24 mouse cellular contexts compared by ENCODE assay signal in genomic region chr2:114805436-114806047, GRCm38 (mm10).
A peak's percentile ranks its signal among the peaks of the same experiment; 100 is the strongest.
DNase-seq lines count a peak whose midpoint lies in the region; ATAC-seq and TF ChIP-seq lines count a peak whose summit lies in the region.
"Had no signal": no experiment of that assay in that cellular context is flagged by ENCODE, and none has a peak within 500 bp of the region (broad histone marks: within the 10 kb centered on the region; RNA-seq: fewer than 3 reads in every experiment).

No protein-coding gene starts in this region.

- H3K27me3 ChIP-seq in forebrain, embryonic 13.5 days = no peaks in the 10 kb centered on the region
- H3K27me3 ChIP-seq in forebrain, embryonic 11.5 days (ENCODE audit: control insufficient read depth, insufficient read depth, low read length) = no peaks in the 10 kb centered on the region
- H3K27me3 ChIP-seq in hindbrain, embryonic 13.5 days = no peaks in the 10 kb centered on the region
- H3K27me3 ChIP-seq in hindbrain, embryonic 11.5 days (ENCODE audit: control insufficient read depth, insufficient read depth, low read length) = no peaks in the 10 kb centered on the region
- no peaks in the 10 kb centered on the region for H3K27me3 ChIP-seq in forebrain, postnatal 0 days (ENCODE audit: insufficient read depth, low read length)
- H3K27me3 ChIP-seq: embryonic facial prominence, embryonic 12.5 days; embryonic facial prominence, embryonic 15.5 days had no signal

- H3K27ac ChIP-seq in forebrain, embryonic 13.5 days = no peak overlapping the region
- H3K27ac ChIP-seq in forebrain, embryonic 11.5 days (ENCODE audit: low read depth, low read length) = no peak overlapping the region
- no peak overlapping the region for H3K27ac ChIP-seq in hindbrain, embryonic 13.5 days
- H3K27ac ChIP-seq in hindbrain, embryonic 11.5 days (ENCODE audit: low read depth, low read length) = no peak overlapping the region
- H3K27ac ChIP-seq in forebrain, postnatal 0 days (ENCODE audit: low read depth, low read length) = no peak overlapping the region
- H3K27ac ChIP-seq: embryonic facial prominence, embryonic 12.5 days; embryonic facial prominence, embryonic 15.5 days; gastrocnemius, adult 2 months; hindbrain, embryonic 14.5 days; hindbrain, postnatal 0 days had no signal

- ATAC-seq in forebrain, embryonic 13.5 days = peak; percentile 70
- ATAC-seq in forebrain, embryonic 11.5 days (replicated peaks; ENCODE audit: low FRiP score) = no peak
- 0 out of 2 replicates have a peak, but pooled peaks have one; percentile 36 for ATAC-seq in hindbrain, embryonic 13.5 days (ENCODE audit: low FRiP score)
- no peak for ATAC-seq in hindbrain, embryonic 11.5 days (ENCODE audit: low FRiP score)
- peak; percentile 38; the same call in 1 of the 2 replicates for ATAC-seq in forebrain, postnatal 0 days
- ATAC-seq in frontal cortex, adult (ENCODE audit: low TSS enrichment) = no peak
- ATAC-seq: activated CD4-positive, CD25-positive, alpha-beta regulatory T cell, adult 4 months; hindbrain, postnatal 0 days; inflammation-experienced regulatory T-cells, adult 6 months; intestine, embryonic 16.5 days had no signal

- H3K36me3 ChIP-seq in forebrain, embryonic 13.5 days (ENCODE audit: poor library complexity, severe bottlenecking) = no peaks in the 10 kb centered on the region
- H3K36me3 ChIP-seq in forebrain, embryonic 11.5 days (ENCODE audit: control insufficient read depth, insufficient read depth, low read length) = no peaks in the 10 kb centered on the region
- H3K36me3 ChIP-seq in hindbrain, embryonic 13.5 days = no peaks in the 10 kb centered on the region
- H3K36me3 ChIP-seq in hindbrain, embryonic 11.5 days (ENCODE audit: control insufficient read depth, insufficient read depth, low read length) = no peaks in the 10 kb centered on the region
- no peaks in the 10 kb centered on the region for H3K36me3 ChIP-seq in forebrain, postnatal 0 days (ENCODE audit: insufficient read depth)
- H3K36me3 ChIP-seq: embryonic facial prominence, embryonic 12.5 days; embryonic facial prominence, embryonic 15.5 days had no signal

- no peak overlapping the region for H3K4me3 ChIP-seq in forebrain, embryonic 13.5 days
- H3K4me3 ChIP-seq in forebrain, embryonic 11.5 days (ENCODE audit: low read depth, low read length) = no peak overlapping the region
- no peak overlapping the region for H3K4me3 ChIP-seq in hindbrain, embryonic 13.5 days
- H3K4me3 ChIP-seq in hindbrain, embryonic 11.5 days (ENCODE audit: low read depth, low read length) = no peak overlapping the region
- no peak overlapping the region for H3K4me3 ChIP-seq in forebrain, postnatal 0 days (ENCODE audit: low read depth, low read length)
- H3K4me3 ChIP-seq: embryonic facial prominence, embryonic 12.5 days; embryonic facial prominence, embryonic 15.5 days; gastrocnemius, adult 2 months had no signal

- no peak for TF ChIP-seq POLR2A in brain, embryonic 14.5 days (IDR thresholded peaks at IDR 0.05; ENCODE audit: borderline replicate concordance, extremely low read depth, insufficient read depth, insufficient read length, poor library complexity, severe bottlenecking)

- TF ChIP-seq CTCF in brain, embryonic 14.5 days (IDR thresholded peaks at IDR 0.05; ENCODE audit: borderline replicate concordance, extremely low read depth, insufficient read depth, insufficient read length) = no peak
- TF ChIP-seq CTCF in forebrain, postnatal 0 days (IDR thresholded peaks at IDR 0.05; ENCODE audit: low read depth) = no peak

- H3K9ac ChIP-seq in forebrain, embryonic 13.5 days = no peak overlapping the region
- H3K9ac ChIP-seq in forebrain, embryonic 11.5 days (ENCODE audit: low read length) = no peak overlapping the region
- H3K9ac ChIP-seq in hindbrain, embryonic 13.5 days = no peak overlapping the region
- H3K9ac ChIP-seq in hindbrain, embryonic 11.5 days (ENCODE audit: low read depth, low read length) = no peak overlapping the region
- H3K9ac ChIP-seq in forebrain, postnatal 0 days = no peak overlapping the region
- H3K9ac ChIP-seq: embryonic facial prominence, embryonic 12.5 days; embryonic facial prominence, embryonic 15.5 days; hindbrain, embryonic 14.5 days had no signal

- no peak overlapping the region for H3K4me2 ChIP-seq in forebrain, embryonic 13.5 days
- no peak overlapping the region for H3K4me2 ChIP-seq in forebrain, embryonic 11.5 days (ENCODE audit: low read depth, low read length, severe bottlenecking)
- no peak overlapping the region for H3K4me2 ChIP-seq in hindbrain, embryonic 13.5 days
- no peak overlapping the region for H3K4me2 ChIP-seq in hindbrain, embryonic 11.5 days (replicated peaks; ENCODE audit: low read depth, low read length)
- H3K4me2 ChIP-seq in forebrain, postnatal 0 days (ENCODE audit: low read depth) = no peak overlapping the region
- H3K4me2 ChIP-seq: embryonic facial prominence, embryonic 12.5 days; embryonic facial prominence, embryonic 15.5 days; heart, embryonic 11.5 days; hindbrain, embryonic 14.5 days had no signal

- H3K4me1 ChIP-seq in forebrain, embryonic 13.5 days = no peaks in the 10 kb centered on the region
- no peaks in the 10 kb centered on the region for H3K4me1 ChIP-seq in forebrain, embryonic 11.5 days (replicated peaks; ENCODE audit: control insufficient read depth, insufficient read depth, low read length)
- peaks cover 6% of the 10 kb centered on the region; the same call in 1 of the 2 replicates for H3K4me1 ChIP-seq in hindbrain, embryonic 13.5 days (replicated peaks)
- no peaks in the 10 kb centered on the region for H3K4me1 ChIP-seq in hindbrain, embryonic 11.5 days (replicated peaks; ENCODE audit: control insufficient read depth, insufficient read depth, low read length)
- no peaks in the 10 kb centered on the region for H3K4me1 ChIP-seq in forebrain, postnatal 0 days (ENCODE audit: insufficient read depth)
- H3K4me1 ChIP-seq: embryonic facial prominence, embryonic 12.5 days; embryonic facial prominence, embryonic 15.5 days had no signal

- WGBS in forebrain, embryonic 13.5 days = 57% methylated on average over 3 of the region's 3 CpGs
- 75% methylated on average over 3 of the region's 3 CpGs for WGBS in forebrain, embryonic 11.5 days
- 62% methylated on average over 3 of the region's 3 CpGs for WGBS in hindbrain, embryonic 13.5 days
- 79% methylated on average over 3 of the region's 3 CpGs for WGBS in hindbrain, embryonic 11.5 days
- WGBS in forebrain, postnatal 0 days = 54% methylated on average over 3 of the region's 3 CpGs

- H3K9me3 ChIP-seq in forebrain, embryonic 13.5 days (replicated peaks) = no peaks in the 10 kb centered on the region
- no peaks in the 10 kb centered on the region for H3K9me3 ChIP-seq in forebrain, embryonic 11.5 days (ENCODE audit: control insufficient read depth, low read length)
- no peaks in the 10 kb centered on the region for H3K9me3 ChIP-seq in hindbrain, embryonic 13.5 days
- no peaks in the 10 kb centered on the region for H3K9me3 ChIP-seq in hindbrain, embryonic 11.5 days (ENCODE audit: control insufficient read depth, low read length)
- no peaks in the 10 kb centered on the region for H3K9me3 ChIP-seq in forebrain, postnatal 0 days (ENCODE audit: low read length)
- H3K9me3 ChIP-seq: embryonic facial prominence, embryonic 12.5 days; embryonic facial prominence, embryonic 15.5 days had no signal

- no peak for DNase-seq in forebrain, embryonic 11.5 days (ENCODE audit: low spot score)
- no peak for DNase-seq in hindbrain, embryonic 11.5 days (ENCODE audit: low spot score)
- peak; percentile 78 for DNase-seq in brain, embryonic 14.5 days (ENCODE audit: low read depth)
- no peak for DNase-seq in forebrain, postnatal 0 days
- DNase-seq: adrenal gland, adult 8-10 months; adrenal gland, postnatal 25 days; cerebellum, adult 11 months; cerebellum, adult 2 months; cerebellum, adult 9-11 months; cerebellum, postnatal 25 days; gastrocnemius, adult 2 months; gastrocnemius, postnatal 14 days; heart, adult 11 months had no signal

Comparison
In these comparisons a context has a peak if more than half of its experiments do, and no peak if none do; other contexts are left out.
1. ATAC-seq: peak in forebrain, embryonic 13.5 days (single experiment), hindbrain, embryonic 13.5 days (single experiment) and forebrain, postnatal 0 days (single experiment); none in forebrain, embryonic 11.5 days (single experiment), hindbrain, embryonic 11.5 days (single experiment) and frontal cortex, adult (single experiment).